Mouse (Mus musculus): ENCODE results near the gene Gpa33. TPM values are rescaled to one million over a fixed set of nuclear protein-coding genes. Genes with fewer than 3 reads are reported as not detected.
A peak's percentile ranks its signal among the peaks of the same experiment; 100 is the strongest.

Gene Gpa33
- polyA plus RNA-seq, 2 experiments, result 0.01 TPM; not detected in 1

GRCm38 (mm10) chr1:166147657-166148056 is 17.6 kb downstream of the Gpa33 start:
- Histone ChIP-seq H3K36me3 (replicated peaks; ENCODE audit: control insufficient read depth, insufficient read depth, low read depth) (no peaks in the 10 kb centered on the region), H3K4me1 (replicated peaks; ENCODE audit: control insufficient read depth in 2 of 2, insufficient read depth in 2 of 2, low read length in 1 of 2) (peaks cover 7 to 21% of the 10 kb centered on the region in 2 experiments; a peak in 3 of 4 replicates), H3K27ac (no peak overlapping the region), H3K27me3 (ENCODE audit: control insufficient read depth, insufficient read depth, low read length) (no peaks in the 10 kb centered on the region), H3K4me2 (ENCODE audit: low read depth) (no peak overlapping the region), H3K9ac (replicated peaks) (no peak overlapping the region), H3K9me3 (ENCODE audit: control insufficient read depth, low read length) (no peaks in the 10 kb centered on the region), H3K4me3 (ENCODE audit: insufficient read depth in 1 of 2, low read depth in 2 of 2, low read length in 2 of 2) (no peak overlapping the region)
- DNase-seq (ENCODE audit: low read depth in 3 of 3, low spot score in 3 of 3), result no peak
- peak; percentile 54; the same call in 1 of the 2 replicates for TF ChIP-seq EP300 (IDR thresholded peaks at IDR 0.05; ENCODE audit: low read depth)
- TF ChIP-seq CTCF (IDR thresholded peaks at IDR 0.05; ENCODE audit: low read depth), result no peak
- 26% methylated on average over 3 of the region's 3 CpGs for WGBS (ENCODE audit: insufficient replicate concordance)
- peak; percentile 68 for ATAC-seq (ENCODE audit: insufficient read depth)

GRCm38 (mm10) chr1:166149441-166149840 is 19.4 kb downstream of the Gpa33 start:
- Histone ChIP-seq H3K27me3 (ENCODE audit: control insufficient read depth, insufficient read depth, low read length) (peaks cover 2% of the 10 kb centered on the region), H3K36me3 (replicated peaks; ENCODE audit: control insufficient read depth, insufficient read depth, low read depth) (no peaks in the 10 kb centered on the region), H3K4me2 (ENCODE audit: low read depth) (no peak overlapping the region), H3K4me3 (ENCODE audit: insufficient read depth in 1 of 2, low read depth in 2 of 2, low read length in 2 of 2) (no peak overlapping the region), H3K27ac (no peak overlapping the region), H3K4me1 (replicated peaks; ENCODE audit: control insufficient read depth in 2 of 2, insufficient read depth in 2 of 2, low read length in 1 of 2) (peaks cover 7 to 23% of the 10 kb centered on the region in 2 experiments; a peak in 3 of 4 replicates), H3K9me3 (ENCODE audit: control insufficient read depth, low read length) (no peaks in the 10 kb centered on the region), H3K9ac (replicated peaks) (no peak overlapping the region)
- WGBS (ENCODE audit: insufficient replicate concordance), result 41% methylated on average over 4 of the region's 4 CpGs
- DNase-seq (ENCODE audit: low read depth in 3 of 3, low spot score in 3 of 3) (no peak), ATAC-seq (ENCODE audit: insufficient read depth) (no peak)
- TF ChIP-seq EP300 (IDR thresholded peaks at IDR 0.05; ENCODE audit: low read depth), result no peak
- TF ChIP-seq CTCF (IDR thresholded peaks at IDR 0.05; ENCODE audit: low read depth), result no peak

- no peak for TF ChIP-seq EP300 (IDR thresholded peaks at IDR 0.05; ENCODE audit: low read depth)
- Histone ChIP-seq H3K4me3 (ENCODE audit: insufficient read depth in 1 of 2, low read depth in 2 of 2, low read length in 2 of 2) (no peak overlapping the region), H3K27ac (no peak overlapping the region), H3K4me1 (replicated peaks; ENCODE audit: control insufficient read depth in 2 of 2, insufficient read depth in 2 of 2, low read length in 1 of 2) (peaks cover 7 to 23% of the 10 kb centered on the region in 2 experiments; a peak in 3 of 4 replicates), H3K36me3 (replicated peaks; ENCODE audit: control insufficient read depth, insufficient read depth, low read depth) (no peaks in the 10 kb centered on the region), H3K27me3 (ENCODE audit: control insufficient read depth, insufficient read depth, low read length) (peaks cover 8% of the 10 kb centered on the region), H3K9me3 (ENCODE audit: control insufficient read depth, low read length) (no peaks in the 10 kb centered on the region), H3K4me2 (ENCODE audit: low read depth) (no peak overlapping the region), H3K9ac (replicated peaks) (no peak overlapping the region)
- WGBS (ENCODE audit: insufficient replicate concordance), result 22% methylated on average over 7 of the region's 7 CpGs
- DNase-seq (ENCODE audit: low read depth in 3 of 3, low spot score in 3 of 3) (peak in 2 of 3 experiments; percentile 6 to 17), ATAC-seq (ENCODE audit: insufficient read depth) (peak; percentile 62)
Observed at GRCm38 (mm10) chr1:166150035-166150434, 20.0 kb downstream of the Gpa33 start.

- H3K36me3 ChIP-seq (replicated peaks; ENCODE audit: control insufficient read depth, insufficient read depth, low read depth), result no peaks in the 10 kb centered on the region
- H3K9ac ChIP-seq (replicated peaks), result no peak overlapping the region
- no peak for TF ChIP-seq CTCF (IDR thresholded peaks at IDR 0.05; ENCODE audit: low read depth)
- no peak for TF ChIP-seq EP300 (IDR thresholded peaks at IDR 0.05; ENCODE audit: low read depth)
- H3K4me2 ChIP-seq (ENCODE audit: low read depth), result no peak overlapping the region
- peaks cover 14% of the 10 kb centered on the region for H3K27me3 ChIP-seq (ENCODE audit: control insufficient read depth, insufficient read depth, low read length)
- H3K27ac ChIP-seq, result no peak overlapping the region
- no peaks in the 10 kb centered on the region for H3K9me3 ChIP-seq (ENCODE audit: control insufficient read depth, low read length)
- DNase-seq (ENCODE audit: low read depth in 3 of 3, low spot score in 3 of 3) (no peak), ATAC-seq (ENCODE audit: insufficient read depth) (no peak)
- H3K4me3 ChIP-seq (ENCODE audit: insufficient read depth in 1 of 2, low read depth in 2 of 2, low read length in 2 of 2), result no peak overlapping the region
- 63% methylated on average over 11 of the region's 11 CpGs for WGBS (ENCODE audit: insufficient replicate concordance)
- H3K4me1 ChIP-seq (replicated peaks; ENCODE audit: control insufficient read depth in 2 of 2, insufficient read depth in 2 of 2, low read length in 1 of 2), result peaks cover 7 to 23% of the 10 kb centered on the region in 2 experiments; a peak in 3 of 4 replicates
Observed at GRCm38 (mm10) chr1:166151341-166151740, 21.3 kb downstream of the Gpa33 start.

GRCm38 (mm10) chr1:166152034-166152433 is 22.0 kb downstream of the Gpa33 start:
- Histone ChIP-seq H3K4me2 (ENCODE audit: low read depth) (no peak overlapping the region), H3K36me3 (replicated peaks; ENCODE audit: control insufficient read depth, insufficient read depth, low read depth) (no peaks in the 10 kb centered on the region), H3K4me3 (ENCODE audit: insufficient read depth in 1 of 2, low read depth in 2 of 2, low read length in 2 of 2) (no peak overlapping the region), H3K27me3 (ENCODE audit: control insufficient read depth, insufficient read depth, low read length) (peaks cover 14% of the 10 kb centered on the region), H3K4me1 (replicated peaks; ENCODE audit: control insufficient read depth in 2 of 2, insufficient read depth in 2 of 2, low read length in 1 of 2) (peaks cover 7 to 23% of the 10 kb centered on the region in 2 experiments; a peak in 3 of 4 replicates), H3K27ac (no peak overlapping the region), H3K9me3 (ENCODE audit: control insufficient read depth, low read length) (no peaks in the 10 kb centered on the region), H3K9ac (replicated peaks) (no peak overlapping the region)
- DNase-seq (ENCODE audit: low read depth in 3 of 3, low spot score in 3 of 3) (no peak), ATAC-seq (ENCODE audit: insufficient read depth) (no peak)
- 83% methylated on average over 10 of the region's 10 CpGs for WGBS (ENCODE audit: insufficient replicate concordance)
- TF ChIP-seq CTCF (IDR thresholded peaks at IDR 0.05; ENCODE audit: low read depth), result no peak
- TF ChIP-seq EP300 (IDR thresholded peaks at IDR 0.05; ENCODE audit: low read depth), result no peak

Measured in liver, embryonic 14.5 days (tissue).